Mouse (Mus musculus) lung, embryonic 14.5 days (tissue): Measurements from ENCODE around the gene Gpsm1. TPM values are rescaled to one million over a fixed set of nuclear protein-coding genes. Genes with fewer than 3 reads are reported as not detected.

Experiments
- ATAC-seq: fragments of 200-750 bp; cut with Nextera tagmentation; 2 replicates; pipeline ENCODE4 v1.8.0; 2017; ENCODE audit warnings: mild to moderate bottlenecking, moderate TSS enrichment, moderate library complexity; ENCODE audit not compliant: insufficient read depth
- DNase-seq: peaks from one replicate; pipeline ENCODE4 v3.0.0-alpha.2; 2015
- H3K27ac ChIP-seq: fragments of 300-500 bp; sonication (generic); 2 replicates; pipeline ENCODE4 v1.5.1; 2014; ENCODE audit warnings: low read depth, mild to moderate bottlenecking, moderate library complexity
- H3K27me3 ChIP-seq: fragments of 300-500 bp; sonication (generic); 2 replicates; pipeline ENCODE4 v1.6.1; 2014; ENCODE audit warnings: low read length, control low read depth; ENCODE audit not compliant: insufficient read depth
- H3K36me3 ChIP-seq: fragments of 300-500 bp; sonication (generic); 2 replicates; pipeline ENCODE4 v1.6.1; 2014; ENCODE audit warnings: control low read depth; ENCODE audit not compliant: insufficient read depth
- H3K4me1 ChIP-seq: fragments of 300-500 bp; sonication (generic); 2 replicates; pipeline ENCODE4 v1.6.1; 2014; ENCODE audit warnings: antibody characterized with exemption, control low read depth; ENCODE audit not compliant: insufficient read depth
- H3K4me2 ChIP-seq: fragments of 300-500 bp; sonication (generic); 2 replicates; pipeline ENCODE4 v1.6.1; 2014; ENCODE audit warnings: mild to moderate bottlenecking
- H3K4me3 ChIP-seq: fragments of 300-500 bp; sonication (generic); 2 replicates; pipeline ENCODE4 v1.5.1; 2014; ENCODE audit warnings: low read depth, low read length
- H3K9ac ChIP-seq: fragments of 300-500 bp; sonication (generic); 2 replicates; pipeline ENCODE4 v1.6.1; 2014
- H3K9me3 ChIP-seq: fragments of 300-500 bp; sonication (generic); 2 replicates; pipeline ENCODE4 v1.6.1; 2016; ENCODE audit warnings: low read depth, low read length, control low read depth
- CTCF ChIP-seq: IDR thresholded peaks from 2 replicates; pipeline ENCODE4 v1.5.1; 2016; ENCODE audit warnings: antibody characterized with exemption, low read depth
- WGBS: fragments of 180-500 bp; shearing (Covaris S2); extraction: QIAGEN DNeasy Blood & Tissue Kit; methylation state at CpG from one replicate; pipeline ENCODE4 v1.1.7; 2014; 5-methylcytosine and 5-hydroxymethylcytosine counted together
- polyA plus RNA-seq: library from polyadenylated mRNA; unstranded; fragments of >200 nt; fragmentation: Nextera tagmentation; extraction: Ambion mirVana; gene quantifications from 2 replicates; pipeline ENCODE4 v1.2.1, GENCODE M21; 2014

Gpsm1 gene
- polyA plus RNA-seq, 1 experiment from 2014 or later, result 40.5 TPM

DNA sequence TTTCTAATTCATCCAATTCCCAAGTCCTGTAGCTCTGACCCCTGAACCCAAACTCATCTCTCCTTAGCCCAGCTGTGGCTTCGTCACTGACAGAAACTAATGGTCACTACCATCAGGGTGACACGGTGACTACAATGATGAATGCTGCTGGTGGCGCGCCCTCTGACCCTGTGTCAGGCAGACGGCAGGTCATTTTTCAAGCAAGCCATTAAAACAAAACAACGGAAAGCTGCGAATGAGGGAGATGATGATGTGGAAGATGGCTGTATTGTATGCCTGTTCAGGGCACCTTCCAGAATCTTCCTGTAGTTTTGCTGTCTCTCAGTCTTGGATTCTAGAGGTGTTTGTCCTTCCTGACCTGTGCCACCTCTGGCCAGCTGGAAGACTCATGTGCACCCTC is 28.9 kb upstream of the Gpsm1 start:
- H3K4me3 ChIP-seq, result no peak overlapping the region
- 28% methylated on average over 7 of the region's 7 CpGs for WGBS
- no peaks in the 10 kb centered on the region for H3K36me3 ChIP-seq
- no peak overlapping the region for H3K4me2 ChIP-seq
- ATAC-seq (no peak), DNase-seq (no peak)
- H3K27me3 ChIP-seq, result no peaks in the 10 kb centered on the region
- H3K9me3 ChIP-seq, result no peaks in the 10 kb centered on the region
- no peak overlapping the region for H3K27ac ChIP-seq
- TF ChIP-seq CTCF, result no peak
- H3K9ac ChIP-seq, result no peak overlapping the region
- no peaks in the 10 kb centered on the region; the same call in 1 of the 2 replicates for H3K4me1 ChIP-seq

DNA sequence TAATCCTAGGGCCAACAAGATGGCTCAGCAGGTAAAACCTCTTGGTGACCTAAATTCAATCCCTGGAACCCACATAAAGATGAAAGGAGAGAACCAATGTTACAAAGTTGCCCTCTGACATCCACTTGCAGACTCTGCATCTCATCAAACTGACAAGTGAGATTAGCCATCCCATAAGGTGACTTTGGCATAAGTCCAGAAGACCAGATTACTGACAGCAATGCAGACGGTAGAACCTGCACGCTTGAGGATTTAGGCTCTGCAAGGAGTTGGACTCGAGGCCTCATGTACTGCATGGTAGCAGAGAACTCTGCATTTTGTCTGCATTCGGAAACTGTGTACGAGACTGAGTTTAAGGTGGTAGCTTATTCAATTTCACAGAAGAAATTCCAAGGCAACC is 25.2 kb upstream of the Gpsm1 start:
- ATAC-seq, result no peak
- 71% methylated on average over 5 of the region's 5 CpGs for WGBS

GRCm38 (mm10) chr2:26294457-26294856 is 20.9 kb upstream of the Gpsm1 start, which contains the start of gene Ccdc187:
Gene Ccdc187 (minus strand): TSS chr2:26294557.
- Histone ChIP-seq H3K27ac (no peak within 1 kb of the TSS), H3K27me3 (no peaks in the 10 kb centered on the region), H3K9ac (no peak within 1 kb of the TSS), H3K9me3 (no peaks in the 10 kb centered on the region), H3K4me2 (no peak within 1 kb of the TSS), H3K36me3 (no peaks in the 10 kb centered on the region), H3K4me3 (no peak within 1 kb of the TSS), H3K4me1 (peaks cover 11% of the 10 kb centered on the region)
- ATAC-seq (no peak), DNase-seq (no peak)
- 67% methylated on average over 2 of the region's 2 CpGs for WGBS
- no peak for TF ChIP-seq CTCF

More for the DNA sequence above, 25.2 kb upstream of the Gpsm1 start:
- Histone ChIP-seq H3K4me2 (no peak overlapping the region), H3K27me3 (no peaks in the 10 kb centered on the region), H3K27ac (no peak overlapping the region), H3K4me1 (no peaks in the 10 kb centered on the region; the same call in 1 of the 2 replicates), H3K36me3 (no peaks in the 10 kb centered on the region), H3K9me3 (no peaks in the 10 kb centered on the region), H3K4me3 (no peak overlapping the region), H3K9ac (no peak overlapping the region)
- TF ChIP-seq CTCF, result no peak
- DNase-seq, result no peak

DNA sequence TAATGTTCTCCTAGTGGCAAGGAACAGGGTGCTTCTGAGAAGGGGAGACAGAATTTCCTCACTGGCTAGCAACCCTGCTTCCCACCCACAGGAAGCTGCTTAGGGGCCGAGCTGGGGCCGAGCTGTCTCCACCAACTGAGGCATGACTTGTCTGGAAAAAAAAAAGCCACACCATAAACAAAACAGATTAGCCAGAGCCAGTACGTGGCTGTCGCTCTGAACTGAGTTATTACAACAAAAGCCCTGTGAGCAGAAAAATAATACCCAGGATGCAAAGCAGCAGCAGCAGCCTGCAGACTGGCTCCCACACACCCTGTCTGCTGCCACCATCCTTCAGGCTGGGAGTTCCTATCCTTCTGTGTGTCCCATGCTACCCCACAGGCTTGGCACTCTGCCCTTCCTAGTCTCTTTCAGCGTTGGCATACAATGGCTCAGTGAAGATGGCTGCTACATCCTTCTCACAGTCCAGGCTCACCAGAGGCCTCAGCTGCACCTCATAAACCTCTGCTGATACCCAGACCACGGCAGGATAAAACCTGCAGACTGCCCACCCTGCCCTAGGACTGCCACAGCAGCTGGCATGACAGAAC is 18.6 kb upstream of the Gpsm1 start:
- ATAC-seq, result peak; percentile 35
- no peak overlapping the region for H3K4me2 ChIP-seq
- H3K9ac ChIP-seq, result peak overlapping the region; percentile 16; the same call in 1 of the 2 replicates
- no peaks in the 10 kb centered on the region for H3K36me3 ChIP-seq
- no peaks in the 10 kb centered on the region for H3K27me3 ChIP-seq
- H3K27ac ChIP-seq, result peak overlapping the region; percentile 77
- H3K9me3 ChIP-seq, result no peaks in the 10 kb centered on the region
- H3K4me1 ChIP-seq, result peaks cover 11% of the 10 kb centered on the region
- H3K4me3 ChIP-seq, result no peak overlapping the region
- peak; percentile 75 for DNase-seq
- no peak for TF ChIP-seq CTCF
- 21% methylated on average over 6 of the region's 6 CpGs for WGBS

DNA sequence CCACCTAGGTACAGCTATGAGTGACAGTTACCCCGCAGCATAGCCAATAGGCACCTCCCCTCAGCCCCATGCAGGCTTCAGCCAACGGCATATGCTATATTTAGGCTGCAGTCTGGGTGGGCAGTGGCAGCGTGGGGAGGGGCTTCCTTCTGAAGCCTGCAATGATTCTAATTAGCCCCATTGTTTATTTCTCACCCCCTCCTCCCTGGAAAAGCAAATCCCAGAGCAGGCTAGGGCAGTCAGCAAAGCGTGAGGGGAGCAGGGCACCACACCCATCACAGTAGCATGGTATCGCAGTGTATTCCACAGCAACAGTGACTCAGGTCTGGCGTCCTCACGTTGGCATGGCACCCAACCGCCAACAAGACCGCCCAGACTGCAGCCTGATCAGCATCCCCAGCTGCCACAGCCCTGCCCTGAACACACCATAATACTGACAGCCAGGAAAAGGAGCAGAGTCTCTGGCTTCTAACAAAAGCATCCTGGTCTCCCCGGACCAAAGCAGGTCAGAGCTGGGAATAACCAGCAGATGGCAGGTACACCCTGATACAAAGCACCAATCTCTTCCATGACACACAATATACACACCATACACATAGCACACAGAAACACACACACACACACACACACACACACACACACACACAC is 17.0 kb upstream of the Gpsm1 start:
- Histone ChIP-seq H3K4me1 (peaks cover 11% of the 10 kb centered on the region), H3K27me3 (no peaks in the 10 kb centered on the region), H3K9ac (no peak overlapping the region; the same call in 1 of the 2 replicates), H3K4me3 (no peak overlapping the region), H3K4me2 (peak overlapping the region; percentile 37), H3K27ac (no peak overlapping the region), H3K36me3 (no peaks in the 10 kb centered on the region), H3K9me3 (no peaks in the 10 kb centered on the region)
- ATAC-seq, result peak; percentile 70
- WGBS, result 6% methylated on average over 10 of the region's 10 CpGs
- DNase-seq, result peak; percentile 70
- no peak for TF ChIP-seq CTCF

- H3K4me1 ChIP-seq, result peaks cover 11% of the 10 kb centered on the region
- H3K9ac ChIP-seq, result no peak overlapping the region
- H3K4me3 ChIP-seq, result no peak overlapping the region
- H3K36me3 ChIP-seq, result no peaks in the 10 kb centered on the region
- no peaks in the 10 kb centered on the region for H3K9me3 ChIP-seq
- ATAC-seq, result no peak
- H3K27ac ChIP-seq, result no peak overlapping the region
- 36% methylated on average over 4 of the region's 4 CpGs for WGBS
- DNase-seq, result no peak
- TF ChIP-seq CTCF, result no peak
- H3K4me2 ChIP-seq, result peak overlapping the region; percentile 37; the same call in 1 of the 2 replicates
- H3K27me3 ChIP-seq, result no peaks in the 10 kb centered on the region
These were observed 16.5 kb upstream of the Gpsm1 start for GRCm38 (mm10) chr2:26298856-26299230.

GRCm38 (mm10) chr2:26299336-26299735 is 16.0 kb upstream of the Gpsm1 start:
- H3K4me3 ChIP-seq, result no peak overlapping the region
- H3K27ac ChIP-seq, result no peak overlapping the region; the same call in 1 of the 2 replicates
- DNase-seq (no peak), ATAC-seq (no peak)
- no peak for TF ChIP-seq CTCF
- no peaks in the 10 kb centered on the region for H3K27me3 ChIP-seq
- 63% methylated on average over 7 of the region's 7 CpGs for WGBS
- H3K9ac ChIP-seq, result no peak overlapping the region
- H3K4me1 ChIP-seq, result peaks cover 11% of the 10 kb centered on the region
- H3K36me3 ChIP-seq, result no peaks in the 10 kb centered on the region
- 0 out of 2 replicates have a peak overlapping the region, but pooled peaks have one; percentile 14 for H3K4me2 ChIP-seq
- no peaks in the 10 kb centered on the region for H3K9me3 ChIP-seq
